Mouse (Mus musculus) neural tube, embryonic 10.5 days (tissue): ENCODE measurements at regions not wholly inside any gene's neighbourhood (a gene's known extent, or its start where the extent isn't known, plus 50 kb on each side); places are given as distances from the start of the nearest gene placed in this dataset.

Source experiments
- DNase-seq: peaks from one replicate; pipeline ENCODE4 v3.0.0-alpha.2; 2017; ENCODE audit warnings: low spot score; ENCODE audit errors: extremely low spot score

GRCm38 (mm10) chrX:16421159-16421558 is 101.5 kb upstream of the Cypt1 start:
- DNase-seq = no peak

- no peak for DNase-seq
Observed at GRCm38 (mm10) chrX:16421663-16422062, 101.0 kb upstream of the Cypt1 start.

DNA sequence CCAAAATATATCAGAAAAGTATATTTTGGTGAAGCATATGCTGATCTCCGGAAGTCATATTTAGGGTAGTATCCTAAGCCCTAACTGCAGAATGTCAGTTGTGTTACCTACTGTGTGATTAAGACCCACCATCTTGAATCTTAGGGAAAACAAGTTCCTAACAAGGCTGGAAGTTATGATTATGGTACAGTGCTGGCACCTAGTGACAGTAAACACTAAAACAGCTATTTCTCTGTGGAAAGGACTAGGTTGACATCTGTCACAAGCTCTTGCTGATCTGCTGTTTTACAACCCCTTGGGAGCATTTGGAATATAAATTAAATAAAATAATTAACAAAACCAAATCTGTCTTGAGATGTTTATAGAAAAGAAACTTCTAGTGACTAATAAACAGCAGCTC is 84.6 kb upstream of the Cypt1 start:
- no peak for DNase-seq

DNA sequence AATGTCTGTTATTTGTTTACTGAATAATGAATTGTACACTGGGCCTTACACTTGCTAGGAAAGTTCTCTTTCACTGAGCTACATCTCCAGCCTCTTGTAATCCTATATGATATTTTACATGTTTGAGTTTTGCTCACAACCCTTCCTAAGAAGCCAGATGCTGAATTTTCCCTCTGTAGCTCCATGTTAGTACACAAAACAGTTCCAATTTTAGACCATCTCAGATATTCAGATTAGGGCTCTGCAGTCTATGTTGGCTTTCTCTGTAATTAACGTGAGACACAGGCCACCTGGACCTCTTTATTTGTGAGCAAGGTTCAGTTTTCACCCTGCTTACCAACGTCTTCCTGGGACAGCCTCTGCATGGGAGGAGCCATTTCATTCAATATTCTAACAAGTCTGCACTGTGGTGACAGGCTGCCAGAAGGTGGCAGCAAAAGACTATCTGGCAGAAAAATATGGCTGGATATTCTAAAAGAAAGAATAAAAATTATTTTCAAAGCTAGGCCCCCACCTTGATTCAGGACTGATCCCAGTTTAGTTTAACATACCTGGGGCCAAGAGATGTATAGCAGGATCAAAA is 72.1 kb upstream of the Cypt1 start:
- DNase-seq = peak; percentile 18
